Mouse (Mus musculus) E14TG2a.4 (cell line): Measurements from ENCODE around the gene Kif1c.
"Not testable (repeated sequence)": the region's sequence is repeated elsewhere in the genome, so short reads cannot be mapped to it uniquely, and the experiment has no call there.

Experiments
- CTCF ChIP-seq: conservative IDR thresholded peaks from 2 replicates; pipeline ENCODE4 v1.5.1; 2014; ENCODE audit warnings: low read length
- NANOG ChIP-seq: IDR thresholded peaks from 2 replicates; pipeline ENCODE4 v1.6.1; 2014; ENCODE audit warnings: borderline replicate concordance, low read length, mixed read lengths
- POU5F1 ChIP-seq: IDR thresholded peaks from 2 replicates; pipeline ENCODE4 v1.6.1; 2014; ENCODE audit warnings: low read length, borderline replicate concordance

DNA sequence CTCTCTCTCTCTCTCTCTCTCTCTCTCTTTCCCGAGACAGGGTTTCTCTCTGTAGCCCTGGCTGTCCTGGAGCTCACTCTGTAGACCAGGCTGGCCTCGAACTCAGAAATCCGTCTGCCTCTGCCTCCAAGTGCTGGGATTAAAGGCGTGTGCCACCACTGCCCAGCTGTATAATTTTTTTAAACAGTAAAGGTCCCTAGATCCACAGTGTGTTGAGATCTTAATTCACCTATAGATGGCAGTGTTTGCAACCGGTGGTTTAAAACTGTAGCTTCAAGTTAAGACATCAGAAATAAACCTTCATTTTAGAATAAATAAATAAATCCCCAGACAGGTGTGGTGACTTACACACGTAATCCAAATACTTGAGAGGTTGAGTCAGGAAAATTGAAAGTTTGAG, 77.7 kb downstream of the Kif1c start:
- TF ChIP-seq CTCF = peak; percentile 38
- TF ChIP-seq POU5F1, NANOG: not testable (repeated sequence)
